Mouse (Mus musculus): ENCODE measurements at regions not wholly inside any gene's neighbourhood (a gene's known extent, or its start where the extent isn't known, plus 50 kb on each side); places are given as distances from the start of the nearest gene placed in this dataset.

- Histone ChIP-seq H3K4me3 (replicated peaks) (no peak overlapping the region), H3K27me3 (replicated peaks) (peaks cover 15% of the 10 kb centered on the region), H3K9me3 (no peaks in the 10 kb centered on the region), H3K36me3 (replicated peaks; ENCODE audit: low read length) (no peaks in the 10 kb centered on the region), H3K4me1 (no peaks in the 10 kb centered on the region)
- TF ChIP-seq GATA1 (IDR thresholded peaks at IDR 0.05; ENCODE audit: borderline replicate concordance, low read length), result no peak
- TF ChIP-seq FLI1 (IDR thresholded peaks at IDR 0.05; ENCODE audit: low read length), result no peak
Observed at GRCm38 (mm10) chrX:11139971-11140421, 159.1 kb upstream of the H2al1a start.

GRCm38 (mm10) chrX:11141294-11141693 is 157.8 kb upstream of the H2al1a start:
- H3K36me3 ChIP-seq (replicated peaks; ENCODE audit: low read length), result no peaks in the 10 kb centered on the region
- no peaks in the 10 kb centered on the region for H3K9me3 ChIP-seq
- TF ChIP-seq GATA1 (IDR thresholded peaks at IDR 0.05; ENCODE audit: borderline replicate concordance, low read length) (no peak), FLI1 (IDR thresholded peaks at IDR 0.05; ENCODE audit: low read length) (no peak)
- H3K4me1 ChIP-seq, result no peaks in the 10 kb centered on the region
- peaks cover 10% of the 10 kb centered on the region for H3K27me3 ChIP-seq (replicated peaks)
- no peak overlapping the region for H3K4me3 ChIP-seq (replicated peaks)

- no peaks in the 10 kb centered on the region for H3K36me3 ChIP-seq (replicated peaks; ENCODE audit: low read length)
- no peak overlapping the region for H3K4me3 ChIP-seq (replicated peaks)
- H3K9me3 ChIP-seq, result no peaks in the 10 kb centered on the region
- H3K27me3 ChIP-seq (replicated peaks), result peaks cover 25% of the 10 kb centered on the region
- TF ChIP-seq FLI1 (IDR thresholded peaks at IDR 0.05; ENCODE audit: low read length), result no peak
- TF ChIP-seq GATA1 (IDR thresholded peaks at IDR 0.05; ENCODE audit: borderline replicate concordance, low read length), result no peak
- no peaks in the 10 kb centered on the region for H3K4me1 ChIP-seq
Observed at GRCm38 (mm10) chrX:11158416-11158815, 140.6 kb upstream of the H2al1a start.

- H3K36me3 ChIP-seq (replicated peaks; ENCODE audit: low read length), result no peaks in the 10 kb centered on the region
- H3K4me1 ChIP-seq, result no peaks in the 10 kb centered on the region
- H3K9me3 ChIP-seq, result peaks cover 11% of the 10 kb centered on the region; the same call in 1 of the 2 replicates
- no peak for TF ChIP-seq FLI1 (IDR thresholded peaks at IDR 0.05; ENCODE audit: low read length)
- H3K4me3 ChIP-seq (replicated peaks), result no peak overlapping the region
- H3K27me3 ChIP-seq (replicated peaks), result peaks cover 5% of the 10 kb centered on the region
Observed at GRCm38 (mm10) chrX:11170416-11170815, 128.6 kb upstream of the H2al1a start.

- Histone ChIP-seq H3K4me3 (replicated peaks) (peak overlapping the region; percentile 74), H3K36me3 (replicated peaks; ENCODE audit: low read length) (no peaks in the 10 kb centered on the region), H3K9me3 (no peaks in the 10 kb centered on the region), H3K27me3 (replicated peaks) (peaks cover 20% of the 10 kb centered on the region), H3K4me1 (peaks cover 9% of the 10 kb centered on the region)
- TF ChIP-seq FLI1 (IDR thresholded peaks at IDR 0.05; ENCODE audit: low read length) (no peak), GATA1 (IDR thresholded peaks at IDR 0.05; ENCODE audit: borderline replicate concordance, low read length) (no peak)
Observed at GRCm38 (mm10) chrX:11180194-11180816, 118.8 kb upstream of the H2al1a start.

- no peak for TF ChIP-seq GATA1 (IDR thresholded peaks at IDR 0.05; ENCODE audit: borderline replicate concordance, low read length)
- TF ChIP-seq FLI1 (IDR thresholded peaks at IDR 0.05; ENCODE audit: low read length), result no peak
- Histone ChIP-seq H3K36me3 (replicated peaks; ENCODE audit: low read length) (no peaks in the 10 kb centered on the region), H3K4me1 (peaks cover 9% of the 10 kb centered on the region), H3K27me3 (replicated peaks) (peaks cover 23% of the 10 kb centered on the region), H3K4me3 (replicated peaks) (no peak overlapping the region), H3K9me3 (no peaks in the 10 kb centered on the region)
Observed at GRCm38 (mm10) chrX:11181855-11182254, 117.2 kb upstream of the H2al1a start.

GRCm38 (mm10) chrX:11190851-11191250 is 108.2 kb upstream of the H2al1a start:
- Histone ChIP-seq H3K4me3 (replicated peaks) (no peak overlapping the region), H3K27me3 (replicated peaks) (peaks cover 20% of the 10 kb centered on the region), H3K4me1 (no peaks in the 10 kb centered on the region), H3K9me3 (peaks cover 10% of the 10 kb centered on the region; the same call in 1 of the 2 replicates), H3K36me3 (replicated peaks; ENCODE audit: low read length) (no peaks in the 10 kb centered on the region)
- TF ChIP-seq GATA1 (IDR thresholded peaks at IDR 0.05; ENCODE audit: borderline replicate concordance, low read length) (no peak), FLI1 (IDR thresholded peaks at IDR 0.05; ENCODE audit: low read length) (no peak)

- TF ChIP-seq FLI1 (IDR thresholded peaks at IDR 0.05; ENCODE audit: low read length), result no peak
- TF ChIP-seq GATA1 (IDR thresholded peaks at IDR 0.05; ENCODE audit: borderline replicate concordance, low read length), result no peak
- Histone ChIP-seq H3K4me3 (replicated peaks) (no peak overlapping the region), H3K4me1 (no peaks in the 10 kb centered on the region), H3K36me3 (replicated peaks; ENCODE audit: low read length) (no peaks in the 10 kb centered on the region), H3K27me3 (replicated peaks) (peaks cover 16% of the 10 kb centered on the region), H3K9me3 (no peaks in the 10 kb centered on the region)
Observed at GRCm38 (mm10) chrX:11204135-11204534, 94.9 kb upstream of the H2al1a start.

GRCm38 (mm10) chrX:11209895-11210294 is 89.2 kb upstream of the H2al1a start:
- no peaks in the 10 kb centered on the region for H3K4me1 ChIP-seq
- H3K9me3 ChIP-seq, result no peaks in the 10 kb centered on the region
- TF ChIP-seq GATA1 (IDR thresholded peaks at IDR 0.05; ENCODE audit: borderline replicate concordance, low read length), result no peak
- TF ChIP-seq FLI1 (IDR thresholded peaks at IDR 0.05; ENCODE audit: low read length), result no peak
- peaks cover 17% of the 10 kb centered on the region for H3K27me3 ChIP-seq (replicated peaks)
- H3K36me3 ChIP-seq (replicated peaks; ENCODE audit: low read length), result no peaks in the 10 kb centered on the region
- H3K4me3 ChIP-seq (replicated peaks), result no peak overlapping the region

GRCm38 (mm10) chrX:11212811-11213210 is 86.2 kb upstream of the H2al1a start:
- Histone ChIP-seq H3K4me3 (replicated peaks) (no peak overlapping the region), H3K9me3 (no peaks in the 10 kb centered on the region), H3K36me3 (replicated peaks; ENCODE audit: low read length) (no peaks in the 10 kb centered on the region), H3K27me3 (replicated peaks) (peaks cover 12% of the 10 kb centered on the region), H3K4me1 (no peaks in the 10 kb centered on the region)
- TF ChIP-seq FLI1 (IDR thresholded peaks at IDR 0.05; ENCODE audit: low read length) (no peak), GATA1 (IDR thresholded peaks at IDR 0.05; ENCODE audit: borderline replicate concordance, low read length) (no peak)
